Mouse (Mus musculus): ENCODE data around the gene Mia. TPM values are rescaled to one million over a fixed set of nuclear protein-coding genes. Genes with fewer than 3 reads are reported as not detected.

Mia gene
- polyA plus RNA-seq, 1 experiment: not detected

GRCm38 (mm10) chr7:27164112-27164947 is 16.6 kb downstream of the Mia start:
- Histone ChIP-seq H3K4me1 (ENCODE audit: control insufficient read depth, insufficient read depth, low read length) (no peaks in the 10 kb centered on the region; the same call in none of the 2 replicates), H3K4me3 (ENCODE audit: insufficient read depth, low read length) (no peak overlapping the region), H3K27ac (ENCODE audit: insufficient read depth, low read length) (no peak overlapping the region)
- TF ChIP-seq POLR2A (IDR thresholded peaks at IDR 0.05; ENCODE audit: low read depth, low read length) (no peak), CTCF (IDR thresholded peaks at IDR 0.05; ENCODE audit: borderline replicate concordance, insufficient read depth, low read length) (no peak)

GRCm38 (mm10) chr7:27163450-27163805 is 17.5 kb downstream of the Mia start:
- no peak overlapping the region for H3K4me3 ChIP-seq (ENCODE audit: insufficient read depth, low read length)
- TF ChIP-seq CTCF (IDR thresholded peaks at IDR 0.05; ENCODE audit: borderline replicate concordance, insufficient read depth, low read length) (no peak), POLR2A (IDR thresholded peaks at IDR 0.05; ENCODE audit: low read depth, low read length) (no peak)
- no peaks in the 10 kb centered on the region; the same call in none of the 2 replicates for H3K4me1 ChIP-seq (ENCODE audit: control insufficient read depth, insufficient read depth, low read length)
- no peak overlapping the region for H3K27ac ChIP-seq (ENCODE audit: insufficient read depth, low read length)

GRCm38 (mm10) chr7:27162780-27163449 is 18.0 kb downstream of the Mia start:
- Histone ChIP-seq H3K27ac (ENCODE audit: insufficient read depth, low read length) (no peak overlapping the region), H3K4me1 (ENCODE audit: control insufficient read depth, insufficient read depth, low read length) (no peaks in the 10 kb centered on the region; the same call in none of the 2 replicates), H3K4me3 (ENCODE audit: insufficient read depth, low read length) (no peak overlapping the region)
- TF ChIP-seq POLR2A (IDR thresholded peaks at IDR 0.05; ENCODE audit: low read depth, low read length) (no peak), CTCF (IDR thresholded peaks at IDR 0.05; ENCODE audit: borderline replicate concordance, insufficient read depth, low read length) (no peak)

- TF ChIP-seq CTCF (IDR thresholded peaks at IDR 0.05; ENCODE audit: borderline replicate concordance, insufficient read depth, low read length): no peak
- TF ChIP-seq POLR2A (IDR thresholded peaks at IDR 0.05; ENCODE audit: low read depth, low read length): no peak
- Histone ChIP-seq H3K4me1 (ENCODE audit: control insufficient read depth, insufficient read depth, low read length) (no peaks in the 10 kb centered on the region; the same call in none of the 2 replicates), H3K4me3 (ENCODE audit: insufficient read depth, low read length) (no peak overlapping the region), H3K27ac (ENCODE audit: insufficient read depth, low read length) (no peak overlapping the region)
Measured at GRCm38 (mm10) chr7:27161744-27162143, 19.2 kb downstream of the Mia start.

- Histone ChIP-seq H3K27ac (ENCODE audit: insufficient read depth, low read length) (no peak overlapping the region), H3K4me3 (ENCODE audit: insufficient read depth, low read length) (no peak overlapping the region), H3K4me1 (ENCODE audit: control insufficient read depth, insufficient read depth, low read length) (no peaks in the 10 kb centered on the region; the same call in none of the 2 replicates)
- TF ChIP-seq POLR2A (IDR thresholded peaks at IDR 0.05; ENCODE audit: low read depth, low read length) (no peak), CTCF (IDR thresholded peaks at IDR 0.05; ENCODE audit: borderline replicate concordance, insufficient read depth, low read length) (no peak)
Measured at GRCm38 (mm10) chr7:27160921-27161320, 20.0 kb downstream of the Mia start.

- H3K4me1 ChIP-seq (ENCODE audit: control insufficient read depth, insufficient read depth, low read length): no peaks in the 10 kb centered on the region; the same call in none of the 2 replicates
- H3K27ac ChIP-seq (ENCODE audit: insufficient read depth, low read length): no peak overlapping the region
- no peak for TF ChIP-seq POLR2A (IDR thresholded peaks at IDR 0.05; ENCODE audit: low read depth, low read length)
- peak; percentile 95 for TF ChIP-seq CTCF (IDR thresholded peaks at IDR 0.05; ENCODE audit: borderline replicate concordance, insufficient read depth, low read length)
Measured at GRCm38 (mm10) chr7:27159882-27160281, 21.1 kb downstream of the Mia start.

GRCm38 (mm10) chr7:27159256-27159655 is 21.7 kb downstream of the Mia start:
- Histone ChIP-seq H3K4me3 (ENCODE audit: insufficient read depth, low read length) (no peak overlapping the region), H3K4me1 (ENCODE audit: control insufficient read depth, insufficient read depth, low read length) (no peaks in the 10 kb centered on the region; the same call in 1 of the 2 replicates), H3K27ac (ENCODE audit: insufficient read depth, low read length) (no peak overlapping the region)
- TF ChIP-seq POLR2A (IDR thresholded peaks at IDR 0.05; ENCODE audit: low read depth, low read length): no peak
- no peak for TF ChIP-seq CTCF (IDR thresholded peaks at IDR 0.05; ENCODE audit: borderline replicate concordance, insufficient read depth, low read length)

More at GRCm38 (mm10) chr7:27159882-27160281, 21.1 kb downstream of the Mia start:
- no peak overlapping the region for H3K4me3 ChIP-seq (ENCODE audit: insufficient read depth, low read length)

GRCm38 (mm10) chr7:27158171-27158570 is 22.8 kb downstream of the Mia start:
- no peak overlapping the region for H3K4me3 ChIP-seq (ENCODE audit: insufficient read depth, low read length)
- no peak overlapping the region for H3K27ac ChIP-seq (ENCODE audit: insufficient read depth, low read length)
- no peak for TF ChIP-seq POLR2A (IDR thresholded peaks at IDR 0.05; ENCODE audit: low read depth, low read length)
- no peak for TF ChIP-seq CTCF (IDR thresholded peaks at IDR 0.05; ENCODE audit: borderline replicate concordance, insufficient read depth, low read length)
- no peaks in the 10 kb centered on the region for H3K4me1 ChIP-seq (ENCODE audit: control insufficient read depth, insufficient read depth, low read length)

- TF ChIP-seq POLR2A (IDR thresholded peaks at IDR 0.05; ENCODE audit: low read depth, low read length): no peak
- Histone ChIP-seq H3K4me3 (ENCODE audit: insufficient read depth, low read length) (no peak overlapping the region), H3K27ac (ENCODE audit: insufficient read depth, low read length) (no peak overlapping the region), H3K4me1 (ENCODE audit: control insufficient read depth, insufficient read depth, low read length) (no peaks in the 10 kb centered on the region)
Measured at GRCm38 (mm10) chr7:27156005-27156404, 25.0 kb downstream of the Mia start.
